Mouse (Mus musculus) cortical plate, adult 2 months (tissue): ENCODE results near the gene Camk2b.

Source experiments
- CTCF ChIP-seq: fragments of 200-500 bp; IDR thresholded peaks from 2 replicates; pipeline ENCODE4 v1.5.1; 2011; ENCODE audit warnings: mild to moderate bottlenecking, control low read depth, low read length; ENCODE audit not compliant: insufficient read depth; ENCODE audit errors: extremely low read depth
- POLR2A ChIP-seq: fragments of 200-500 bp; IDR thresholded peaks from 2 replicates; pipeline ENCODE4 v1.6.1; 2011; ENCODE audit warnings: mild to moderate bottlenecking, low read length, control low read depth; ENCODE audit not compliant: insufficient read depth; ENCODE audit errors: extremely low read depth

DNA sequence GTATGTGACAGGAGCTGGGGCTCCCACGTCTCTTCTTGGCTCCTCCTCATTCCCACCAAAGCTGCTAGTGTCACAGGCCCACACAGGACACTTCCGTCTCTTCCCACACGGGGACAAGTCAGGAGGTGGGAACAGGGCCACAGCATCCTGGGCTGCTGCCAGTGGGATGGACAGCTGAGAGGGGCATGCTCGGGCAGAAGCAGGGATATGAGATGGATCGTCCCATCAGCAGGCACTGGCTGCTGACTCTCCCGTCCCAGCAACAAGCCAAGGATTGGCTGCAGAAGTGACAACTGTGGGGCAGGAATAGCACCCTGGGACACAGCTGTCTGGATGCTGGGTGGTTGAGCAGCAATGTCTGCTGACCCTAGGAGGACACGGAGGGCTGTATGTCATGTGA, 29.0 kb downstream of the Camk2b start:
- TF ChIP-seq CTCF (no peak), POLR2A (no peak)
